ENCODE assay signal across 9 mouse cellular contexts in genomic region chr9:66980458-66980857, GRCm38 (mm10). TPM values are rescaled to one million over a fixed set of nuclear protein-coding genes. Genes with fewer than 3 reads are reported as not detected.
DNase-seq lines count a peak whose midpoint lies in the region; ATAC-seq and TF ChIP-seq lines count a peak whose summit lies in the region.
"Had no signal": no experiment of that assay in that cellular context is flagged by ENCODE, and none has a peak within 500 bp of the region (broad histone marks: within the 10 kb centered on the region; RNA-seq: fewer than 3 reads in every experiment).

No protein-coding gene starts in this region.

- H3K4me1 ChIP-seq in midbrain, embryonic 14.5 days (ENCODE audit: control insufficient read depth, insufficient read depth, low read length): 0 out of 2 replicates have a peak, but pooled peaks cover 5% of the 10 kb centered on the region
- peaks cover 4% of the 10 kb centered on the region; the same call in 1 of the 2 replicates for H3K4me1 ChIP-seq in midbrain, embryonic 15.5 days
- no peaks in the 10 kb centered on the region for H3K4me1 ChIP-seq in embryonic facial prominence, embryonic 11.5 days (ENCODE audit: control insufficient read depth, insufficient read depth, low read length)
- H3K4me1 ChIP-seq in intestine, embryonic 16.5 days (ENCODE audit: control insufficient read depth, insufficient read depth, low read length): peaks cover 2% of the 10 kb centered on the region; the same call in 1 of the 2 replicates
- no peaks in the 10 kb centered on the region for H3K4me1 ChIP-seq in liver, adult 2 months (ENCODE audit: control insufficient read depth, insufficient read depth, low read length)

- no peaks in the 10 kb centered on the region for H3K79me2 ChIP-seq in liver, adult 2 months (ENCODE audit: control insufficient read depth, insufficient read depth, low read length)

- H3K27me3 ChIP-seq in midbrain, embryonic 14.5 days (ENCODE audit: control insufficient read depth, insufficient read depth, low read length): no peaks in the 10 kb centered on the region
- H3K27me3 ChIP-seq in midbrain, embryonic 15.5 days (replicated peaks): no peaks in the 10 kb centered on the region
- no peaks in the 10 kb centered on the region for H3K27me3 ChIP-seq in embryonic facial prominence, embryonic 11.5 days (ENCODE audit: control insufficient read depth, insufficient read depth, low read length)
- no peaks in the 10 kb centered on the region for H3K27me3 ChIP-seq in intestine, embryonic 16.5 days (replicated peaks; ENCODE audit: control insufficient read depth, insufficient read depth, low read length)
- no peaks in the 10 kb centered on the region for H3K27me3 ChIP-seq in liver, adult 2 months (ENCODE audit: control insufficient read depth, insufficient read depth, low read length)
- H3K27me3 ChIP-seq: neural tube, embryonic 13.5 days had no signal

- TF ChIP-seq CTCF in liver, adult 2 months (IDR thresholded peaks at IDR 0.05; ENCODE audit: low read depth, low read length): peak; percentile 73

- H3K4me3 ChIP-seq in midbrain, embryonic 14.5 days (replicated peaks; ENCODE audit: low read depth, low read length): no peak overlapping the region
- H3K4me3 ChIP-seq in midbrain, embryonic 15.5 days: no peak overlapping the region
- no peak overlapping the region for H3K4me3 ChIP-seq in embryonic facial prominence, embryonic 11.5 days (ENCODE audit: low read depth, low read length)
- H3K4me3 ChIP-seq in intestine, embryonic 16.5 days (ENCODE audit: low read length): no peak overlapping the region
- H3K4me3 ChIP-seq in liver, adult 2 months (ENCODE audit: insufficient read depth, low read depth, low read length): no peak overlapping the region
- H3K4me3 ChIP-seq: neural tube, embryonic 13.5 days had no signal

- H3K9ac ChIP-seq in midbrain, embryonic 14.5 days (replicated peaks; ENCODE audit: low read length): no peak overlapping the region
- no peak overlapping the region for H3K9ac ChIP-seq in midbrain, embryonic 15.5 days
- H3K9ac ChIP-seq in embryonic facial prominence, embryonic 11.5 days (replicated peaks; ENCODE audit: low read length): no peak overlapping the region
- no peak overlapping the region for H3K9ac ChIP-seq in intestine, embryonic 16.5 days (ENCODE audit: low read depth, low read length)
- H3K9ac ChIP-seq in liver, adult 2 months (ENCODE audit: low read depth, low read length): no peak overlapping the region
- H3K9ac ChIP-seq: neural tube, embryonic 13.5 days had no signal

- 8% methylated on average over 5 of the region's 5 CpGs for WGBS in midbrain, embryonic 14.5 days
- 10% methylated on average over 5 of the region's 5 CpGs for WGBS in midbrain, embryonic 15.5 days
- 7% methylated on average over 5 of the region's 5 CpGs for WGBS in embryonic facial prominence, embryonic 11.5 days
- 14% methylated on average over 5 of the region's 5 CpGs for WGBS in intestine, embryonic 16.5 days
- 9% methylated on average over 5 of the region's 5 CpGs for WGBS in liver, adult 2 months

- ATAC-seq in midbrain, embryonic 14.5 days (ENCODE audit: low FRiP score, low TSS enrichment): no peak
- no peak for ATAC-seq in midbrain, embryonic 15.5 days (replicated peaks)
- ATAC-seq in embryonic facial prominence, embryonic 11.5 days (replicated peaks; ENCODE audit: insufficient number of reproducible peaks, low FRiP score, low TSS enrichment, low read depth): no peak
- ATAC-seq in intestine, embryonic 16.5 days: peak; percentile 49; the same call in 1 of the 2 replicates

- TF ChIP-seq POLR2A in liver, adult 2 months (IDR thresholded peaks at IDR 0.05; ENCODE audit: extremely low read depth, insufficient read depth, low read length): no peak

- H3K9me3 ChIP-seq in midbrain, embryonic 14.5 days (ENCODE audit: control insufficient read depth, low read length): no peaks in the 10 kb centered on the region
- H3K9me3 ChIP-seq in midbrain, embryonic 15.5 days: no peaks in the 10 kb centered on the region
- no peaks in the 10 kb centered on the region for H3K9me3 ChIP-seq in embryonic facial prominence, embryonic 11.5 days (replicated peaks; ENCODE audit: control insufficient read depth, low read length)
- H3K9me3 ChIP-seq in intestine, embryonic 16.5 days (ENCODE audit: control insufficient read depth, low read length): no peaks in the 10 kb centered on the region
- H3K9me3 ChIP-seq: neural tube, embryonic 13.5 days had no signal

- no peaks in the 10 kb centered on the region for H3K36me3 ChIP-seq in midbrain, embryonic 14.5 days (ENCODE audit: control insufficient read depth, insufficient read depth, low read length)
- H3K36me3 ChIP-seq in midbrain, embryonic 15.5 days (replicated peaks): no peaks in the 10 kb centered on the region
- no peaks in the 10 kb centered on the region for H3K36me3 ChIP-seq in embryonic facial prominence, embryonic 11.5 days (replicated peaks; ENCODE audit: control insufficient read depth, insufficient read depth, low read depth, low read length)
- no peaks in the 10 kb centered on the region for H3K36me3 ChIP-seq in intestine, embryonic 16.5 days (ENCODE audit: control insufficient read depth, insufficient read depth, low read length)
- no peaks in the 10 kb centered on the region for H3K36me3 ChIP-seq in liver, adult 2 months (ENCODE audit: control insufficient read depth, insufficient read depth, low read length)
- H3K36me3 ChIP-seq: neural tube, embryonic 13.5 days had no signal

- H3K4me2 ChIP-seq in midbrain, embryonic 14.5 days (ENCODE audit: low read length): no peak overlapping the region
- no peak overlapping the region for H3K4me2 ChIP-seq in midbrain, embryonic 15.5 days
- no peak overlapping the region for H3K4me2 ChIP-seq in embryonic facial prominence, embryonic 11.5 days (ENCODE audit: low read depth, low read length)
- no peak overlapping the region for H3K4me2 ChIP-seq in intestine, embryonic 16.5 days (ENCODE audit: low read depth, low read length)
- H3K4me2 ChIP-seq: neural tube, embryonic 13.5 days had no signal

- DNase-seq in midbrain, embryonic 14.5 days: peak; percentile 80
- peak; percentile 84 for DNase-seq in adrenal gland, postnatal 14 days
- DNase-seq in embryonic facial prominence, embryonic 11.5 days (ENCODE audit: low spot score): peak; percentile 84
- peak; percentile 58 for DNase-seq in liver, adult 2 months (ENCODE audit: extremely low read depth, low read depth, low spot score)
- peak; percentile 66 for DNase-seq in ovary, postnatal 14 days (ENCODE audit: low spot score)
- peak; percentile 64 to 73 for DNase-seq in thymus, postnatal 36 days

- H3K27ac ChIP-seq in midbrain, embryonic 14.5 days (replicated peaks; ENCODE audit: low read depth, low read length): no peak overlapping the region
- no peak overlapping the region for H3K27ac ChIP-seq in midbrain, embryonic 15.5 days
- no peak overlapping the region for H3K27ac ChIP-seq in embryonic facial prominence, embryonic 11.5 days (replicated peaks; ENCODE audit: low read depth, low read length)
- H3K27ac ChIP-seq in intestine, embryonic 16.5 days (ENCODE audit: low read length): no peak overlapping the region
- no peak overlapping the region for H3K27ac ChIP-seq in liver, adult 2 months (replicated peaks; ENCODE audit: insufficient read depth, low read depth, low read length)
- H3K27ac ChIP-seq: neural tube, embryonic 13.5 days had no signal

RNA-seq across cellular contexts. Expression of gene Lactb, which starts 5.2 kb away (rescaled TPM):
- polyA plus RNA-seq in midbrain, embryonic 14.5 days (2014; fragmentation: Nextera tagmentation; extraction: Ambion mirVana): 14.2 and 14.8 TPM in 2 replicates
- 10.8 and 11.2 TPM in 2 replicates for polyA plus RNA-seq in midbrain, embryonic 15.5 days (2015; fragmentation: Nextera tagmentation; extraction: Ambion mirVana)
- 19.1 and 20.8 TPM in 2 replicates for total RNA-seq in adrenal gland, postnatal 14 days (2021)
- 10.2 and 11.3 TPM in 2 replicates for polyA plus RNA-seq in embryonic facial prominence, embryonic 11.5 days (2014; fragmentation: Nextera tagmentation; extraction: Ambion mirVana)
- polyA plus RNA-seq in intestine, embryonic 16.5 days (2015; fragmentation: Nextera tagmentation; extraction: Ambion mirVana): 5.6 and 6.7 TPM in 2 replicates
- total RNA-seq in liver, adult 2 months (2014; rRNA removed): 37.0 and 41.4 TPM in 2 replicates
- 24.4 and 33.6 TPM in 2 replicates for polyA plus RNA-seq in liver, adult 2 months (2012; rRNA removed)

RNA-seq across cellular contexts. Expression of gene Rps27l, which starts 34.6 kb away (rescaled TPM):
- 245 and 251 TPM in 2 replicates for polyA plus RNA-seq in midbrain, embryonic 14.5 days (2014; fragmentation: Nextera tagmentation; extraction: Ambion mirVana)
- 179 and 197 TPM in 2 replicates for polyA plus RNA-seq in midbrain, embryonic 15.5 days (2015; fragmentation: Nextera tagmentation; extraction: Ambion mirVana)
- 291 and 304 TPM in 2 replicates for total RNA-seq in adrenal gland, postnatal 14 days (2021)
- polyA plus RNA-seq in embryonic facial prominence, embryonic 11.5 days (2014; fragmentation: Nextera tagmentation; extraction: Ambion mirVana): 703 and 709 TPM in 2 replicates
- 763 and 818 TPM in 2 replicates for polyA plus RNA-seq in intestine, embryonic 16.5 days (2015; fragmentation: Nextera tagmentation; extraction: Ambion mirVana)
- total RNA-seq in liver, adult 2 months (2014; rRNA removed): 474 and 535 TPM in 2 replicates
- polyA plus RNA-seq in liver, adult 2 months (2012; rRNA removed): 84.6 and 99.6 TPM in 2 replicates
